Comparison of ENCODE assay signal across 9 mouse cellular contexts in the genomic region with DNA sequence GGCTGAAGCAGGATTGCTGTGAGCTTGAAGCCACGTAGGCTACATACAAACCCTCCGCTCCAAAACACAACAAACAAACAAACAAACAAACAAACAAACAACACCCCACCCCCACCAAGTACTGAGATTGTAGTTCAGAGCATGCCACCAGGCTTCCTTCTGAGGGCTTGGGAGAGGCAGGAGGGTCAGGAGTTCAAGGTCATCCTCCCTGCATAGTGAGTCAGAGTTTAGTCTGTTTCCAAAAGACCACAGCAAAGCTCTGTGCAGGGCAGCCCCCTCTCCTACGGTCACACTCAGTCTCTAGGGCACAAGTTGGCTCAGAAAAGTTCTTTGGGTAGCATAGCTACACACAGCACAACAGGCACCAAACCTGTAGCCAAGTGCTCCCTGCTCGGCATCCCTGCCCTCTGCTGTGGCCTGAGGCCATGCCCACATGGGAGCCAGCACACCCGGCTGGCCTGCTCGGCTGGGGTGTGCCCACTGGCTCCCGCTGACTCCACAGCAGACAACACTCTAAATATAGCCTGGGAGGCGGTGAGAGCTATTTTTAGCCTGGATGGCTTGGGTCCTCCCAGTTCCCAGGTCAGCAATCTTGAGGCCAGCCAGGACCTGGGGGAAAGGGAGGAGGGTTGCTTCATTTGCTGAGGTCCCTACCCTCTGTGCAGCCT. TPM values are rescaled to one million over a fixed set of nuclear protein-coding genes. Genes with fewer than 3 reads are reported as not detected.
DNase-seq lines count a peak whose midpoint lies in the region; ATAC-seq lines count a peak whose summit lies in the region.
"Had no signal": no experiment of that assay in that cellular context is flagged by ENCODE, and none has a peak within 500 bp of the region (broad histone marks: within the 10 kb centered on the region; RNA-seq: fewer than 3 reads in every experiment).

No protein-coding gene starts in this region.

- no peaks in the 10 kb centered on the region for H3K27me3 ChIP-seq in embryonic facial prominence, embryonic 14.5 days (replicated peaks; ENCODE audit: control insufficient read depth, insufficient read depth, low read length)
- no peaks in the 10 kb centered on the region for H3K27me3 ChIP-seq in heart, embryonic 15.5 days
- peaks cover 63% of the 10 kb centered on the region for H3K27me3 ChIP-seq in megakaryocyte, embryonic 14.5 days (replicated peaks)

- H3K9ac ChIP-seq in embryonic facial prominence, embryonic 14.5 days (ENCODE audit: low read depth, low read length), result peak overlapping the region; percentile 57
- H3K9ac ChIP-seq in heart, embryonic 15.5 days, result peak overlapping the region; percentile 45

- peak overlapping the region; percentile 83 for H3K27ac ChIP-seq in embryonic facial prominence, embryonic 14.5 days (replicated peaks; ENCODE audit: low read depth, low read length)
- peak overlapping the region; percentile 99 for H3K27ac ChIP-seq in heart, embryonic 15.5 days

- H3K4me1 ChIP-seq in embryonic facial prominence, embryonic 14.5 days (ENCODE audit: control insufficient read depth, insufficient read depth, low read length), result peaks cover 54% of the 10 kb centered on the region
- peaks cover 78% of the 10 kb centered on the region for H3K4me1 ChIP-seq in heart, embryonic 15.5 days (replicated peaks)
- peaks cover 88% of the 10 kb centered on the region for H3K4me1 ChIP-seq in megakaryocyte, embryonic 14.5 days

- H3K4me2 ChIP-seq in embryonic facial prominence, embryonic 14.5 days (ENCODE audit: low read depth, low read length), result peak overlapping the region; percentile 79
- H3K4me2 ChIP-seq in heart, embryonic 15.5 days, result peak overlapping the region; percentile 69

- no peaks in the 10 kb centered on the region for H3K36me3 ChIP-seq in embryonic facial prominence, embryonic 14.5 days (ENCODE audit: control insufficient read depth, insufficient read depth, low read length)
- H3K36me3 ChIP-seq in heart, embryonic 15.5 days, result no peaks in the 10 kb centered on the region
- H3K36me3 ChIP-seq in megakaryocyte, embryonic 14.5 days (replicated peaks; ENCODE audit: low read length), result no peaks in the 10 kb centered on the region
- H3K36me3 ChIP-seq: G1E had no signal

- DNase-seq in cerebellum, postnatal 25 days, result peak; percentile 46 to 58
- DNase-seq in cerebellum, adult 11-12 months, result no peak
- DNase-seq in embryonic facial prominence, embryonic 14.5 days (ENCODE audit: low spot score), result peak; percentile 82
- DNase-seq in kidney, postnatal 10 days, result peak; percentile 78
- no peak for DNase-seq in thymus, adult 18-20 months
- no peak for DNase-seq in left cerebral cortex, adult 9 months (ENCODE audit: low spot score in 2 of 2)

- 32% methylated on average over 8 of the region's 8 CpGs for WGBS in embryonic facial prominence, embryonic 14.5 days
- 17% methylated on average over 8 of the region's 8 CpGs for WGBS in heart, embryonic 15.5 days

- 0 out of 2 replicates have a peak, but pooled peaks have one; percentile 3 for ATAC-seq in embryonic facial prominence, embryonic 14.5 days (ENCODE audit: low read depth)
- peak; percentile 79 for ATAC-seq in heart, embryonic 15.5 days (replicated peaks; ENCODE audit: insufficient number of reproducible peaks, insufficient read depth, low FRiP score, low read depth)

- no peaks in the 10 kb centered on the region for H3K9me3 ChIP-seq in embryonic facial prominence, embryonic 14.5 days (ENCODE audit: control insufficient read depth, low read length)
- H3K9me3 ChIP-seq in heart, embryonic 15.5 days (replicated peaks), result no peaks in the 10 kb centered on the region
- no peaks in the 10 kb centered on the region for H3K9me3 ChIP-seq in megakaryocyte, embryonic 14.5 days
- H3K9me3 ChIP-seq: G1E had no signal

- H3K4me3 ChIP-seq in embryonic facial prominence, embryonic 14.5 days (ENCODE audit: low read depth, low read length), result no peak overlapping the region
- peak overlapping the region; percentile 39 for H3K4me3 ChIP-seq in heart, embryonic 15.5 days
- H3K4me3 ChIP-seq in megakaryocyte, embryonic 14.5 days (replicated peaks), result peak overlapping the region; percentile 89

RNA-seq across cellular contexts. Expression of a gene that starts 10.6 kb away (rescaled TPM):
- polyA plus RNA-seq in embryonic facial prominence, embryonic 14.5 days (2014; fragmentation: Nextera tagmentation; extraction: Ambion mirVana), result 35.5 and 39.9 TPM in 2 replicates
- polyA plus RNA-seq in heart, embryonic 15.5 days (2015; fragmentation: Nextera tagmentation; extraction: Ambion mirVana), result 30.8 and 34.1 TPM in 2 replicates
- polyA plus RNA-seq in megakaryocyte, embryonic 14.5 days (2012; ENCODE audit: insufficient read depth, low replicate concordance), result 29.3 and 96.0 TPM in 2 replicates

RNA-seq across cellular contexts. Expression of a gene that starts 22.4 kb away (rescaled TPM):
- polyA plus RNA-seq in embryonic facial prominence, embryonic 14.5 days (2014; fragmentation: Nextera tagmentation; extraction: Ambion mirVana), result 21.6 and 22.9 TPM in 2 replicates
- 22.0 and 32.1 TPM in 2 replicates for polyA plus RNA-seq in heart, embryonic 15.5 days (2015; fragmentation: Nextera tagmentation; extraction: Ambion mirVana)
- 11.8 and 16.6 TPM in 2 replicates for polyA plus RNA-seq in megakaryocyte, embryonic 14.5 days (2012; ENCODE audit: insufficient read depth, low replicate concordance)

RNA-seq across cellular contexts. Expression of a gene that starts 39.7 kb away (rescaled TPM):
- 325 and 348 TPM in 2 replicates for polyA plus RNA-seq in embryonic facial prominence, embryonic 14.5 days (2014; fragmentation: Nextera tagmentation; extraction: Ambion mirVana)
- 269 and 299 TPM in 2 replicates for polyA plus RNA-seq in heart, embryonic 15.5 days (2015; fragmentation: Nextera tagmentation; extraction: Ambion mirVana)
- 88.8 and 345 TPM in 2 replicates for polyA plus RNA-seq in megakaryocyte, embryonic 14.5 days (2012; ENCODE audit: insufficient read depth, low replicate concordance)

Comparison
In these comparisons a context has a peak if more than half of its experiments do, and no peak if none do; other contexts are left out.
1. DNase-seq: peak in cerebellum, postnatal 25 days (2 of 2), embryonic facial prominence, embryonic 14.5 days (single experiment) and kidney, postnatal 10 days (single experiment); none in cerebellum, adult 11-12 months (single experiment), thymus, adult 18-20 months (0 of 2) and left cerebral cortex, adult 9 months (0 of 2).